Mouse (Mus musculus) small intestine, adult 2 months (tissue): ENCODE data around the gene Bbx.

ENCODE experiments used
- CTCF ChIP-seq: fragments of 200-500 bp; IDR thresholded peaks from 2 replicates; pipeline ENCODE4 v1.5.1; 2012; ENCODE audit warnings: low read depth, mild to moderate bottlenecking, control low read depth, inconsistent platforms, low read length, moderate library complexity, mixed read lengths; ENCODE audit not compliant: insufficient replicate concordance, insufficient read length; ENCODE audit errors: extremely low read depth
- POLR2A ChIP-seq: fragments of 200-500 bp; IDR thresholded peaks from 2 replicates; pipeline ENCODE4 v1.6.1; 2012; ENCODE audit warnings: low read depth, mild to moderate bottlenecking, control low read depth, inconsistent platforms, low read length, moderate library complexity

DNA sequence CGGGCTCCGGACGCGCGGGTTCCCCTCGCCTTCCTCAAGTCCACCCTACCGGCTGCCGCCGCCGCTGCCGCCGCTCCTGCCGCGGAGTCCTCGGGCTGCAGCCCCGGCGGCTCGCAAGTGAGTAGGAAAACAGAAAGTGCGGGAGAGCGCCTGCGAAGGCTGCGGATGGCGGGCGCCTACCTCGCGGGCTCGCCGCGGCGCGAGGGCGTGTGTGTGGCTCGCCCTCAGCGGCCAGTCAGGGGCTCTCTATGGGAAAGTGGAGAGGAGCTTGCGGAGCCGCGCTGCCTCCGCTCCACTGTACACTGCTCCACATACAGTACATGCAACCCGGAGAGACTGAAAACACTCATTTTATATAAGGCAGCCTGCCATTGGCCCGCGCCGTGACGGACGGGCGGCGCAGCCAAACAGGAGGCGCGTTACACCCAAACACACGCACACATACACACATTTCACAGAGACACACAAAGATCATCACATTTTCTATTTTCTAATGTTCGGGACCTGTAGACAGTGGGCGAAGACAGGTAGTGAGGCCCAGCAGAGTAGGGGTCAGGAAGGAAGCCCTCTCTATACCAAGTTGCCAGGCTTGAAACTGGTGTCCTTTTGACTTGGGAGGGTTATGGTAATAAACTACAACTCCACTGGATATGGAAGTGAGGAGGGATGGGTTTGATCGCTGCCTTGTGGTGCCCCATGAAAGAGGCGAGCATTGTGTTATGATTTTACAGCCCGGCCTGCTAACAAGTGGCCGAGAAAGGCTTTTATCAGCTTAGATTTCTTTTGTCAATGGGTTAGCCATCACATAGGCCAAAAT lies at the start of gene Bbx:
- TF ChIP-seq CTCF (no peak), POLR2A (peak; percentile 89)
